Mouse (Mus musculus) spleen, postnatal 4 days (tissue): Measurements from ENCODE around the gene Tfap2e.
A peak's percentile ranks its signal among the peaks of the same experiment; 100 is the strongest.

ENCODE experiments used
- DNase-seq, 2 experiments: peaks; one replicate each; pipeline ENCODE4 v3.0.0; 2022; ENCODE audit warnings: low spot score in 2 of 2

Tfap2e gene

GRCm38 (mm10) chr4:126736001-126736414, at the start of gene Tfap2e:
Tfap2e (minus strand) TSS chr4:126736240.
- no peak for DNase-seq

GRCm38 (mm10) chr4:126782996-126783395, 47.0 kb upstream of the Tfap2e start:
- DNase-seq: no peak

- DNase-seq: no peak
These were observed 46.5 kb upstream of the Tfap2e start for GRCm38 (mm10) chr4:126782512-126782911.

GRCm38 (mm10) chr4:126781871-126782270, 45.8 kb upstream of the Tfap2e start:
- DNase-seq: no peak

GRCm38 (mm10) chr4:126779826-126780775, 44.1 kb upstream of the Tfap2e start:
- no peak for DNase-seq

- DNase-seq: no peak
These were observed 43.1 kb upstream of the Tfap2e start for GRCm38 (mm10) chr4:126779148-126779581.

GRCm38 (mm10) chr4:126775182-126775581, 39.1 kb upstream of the Tfap2e start:
- no peak for DNase-seq

GRCm38 (mm10) chr4:126773871-126774270, 37.8 kb upstream of the Tfap2e start:
- DNase-seq: no peak

- DNase-seq: no peak
These were observed 34.8 kb upstream of the Tfap2e start for GRCm38 (mm10) chr4:126770831-126771230.

- no peak for DNase-seq
These were observed 33.9 kb upstream of the Tfap2e start for GRCm38 (mm10) chr4:126769800-126770563.

- no peak for DNase-seq
These were observed 27.4 kb upstream of the Tfap2e start for GRCm38 (mm10) chr4:126763483-126763882.

GRCm38 (mm10) chr4:126762586-126763359, 26.7 kb upstream of the Tfap2e start:
- no peak for DNase-seq

- DNase-seq: no peak
These were observed 23.4 kb upstream of the Tfap2e start for GRCm38 (mm10) chr4:126759435-126759834.

- DNase-seq: no peak
These were observed 22.3 kb upstream of the Tfap2e start for GRCm38 (mm10) chr4:126758299-126758698.

- DNase-seq: no peak
These were observed 20.7 kb upstream of the Tfap2e start for GRCm38 (mm10) chr4:126756766-126757165.

GRCm38 (mm10) chr4:126754736-126755374, 18.8 kb upstream of the Tfap2e start:
- no peak for DNase-seq

- no peak for DNase-seq
These were observed 18.2 kb upstream of the Tfap2e start for GRCm38 (mm10) chr4:126754231-126754611.

- DNase-seq: peak; percentile 96 to 98
These were observed 17.5 kb upstream of the Tfap2e start, which contains the start of the genes Ncdn and AU040320 for GRCm38 (mm10) chr4:126753268-126754230. Ncdn (minus strand) TSS chr4:126753438. AU040320 (plus strand) TSS chr4:126753544.

GRCm38 (mm10) chr4:126752608-126753141, 16.6 kb upstream of the Tfap2e start:
- DNase-seq: no peak
